Mouse (Mus musculus): ENCODE data around the gene Tln1. TPM values are rescaled to one million over a fixed set of nuclear protein-coding genes. Genes with fewer than 3 reads are reported as not detected.

Tln1 gene
- polyA plus RNA-seq, 1 experiment from 2014 or later = 82.7 TPM

DNA sequence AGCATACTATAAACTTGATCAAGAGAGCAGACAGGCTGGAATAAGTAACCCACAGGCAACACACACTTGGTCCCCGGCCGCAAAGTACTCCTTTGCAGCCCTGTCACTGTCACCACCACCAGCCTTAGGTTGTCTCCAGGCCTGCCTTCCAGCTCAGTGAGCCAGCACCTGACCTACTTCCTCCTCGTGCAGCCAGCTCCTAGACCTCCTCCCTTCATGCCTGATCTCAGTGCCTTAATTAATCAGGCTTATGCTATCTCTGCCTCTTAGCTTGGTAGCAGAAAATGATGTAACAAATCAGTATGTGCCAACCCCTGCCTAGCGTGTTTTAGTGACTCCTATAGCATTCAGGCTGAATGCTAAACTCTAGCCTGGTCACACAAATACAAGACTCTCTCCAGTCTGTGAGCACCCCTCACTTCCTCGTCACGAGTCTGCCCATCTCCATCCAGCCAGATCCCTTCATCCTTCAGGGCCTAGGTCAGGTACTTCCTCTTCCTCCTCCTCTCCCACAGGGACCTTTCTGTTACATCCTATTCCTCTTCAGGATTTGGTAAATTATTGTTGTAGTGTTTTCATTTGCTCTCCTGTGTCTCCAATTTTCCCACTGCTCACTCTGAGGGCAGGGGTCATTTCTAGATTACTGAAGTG is 9.0 kb upstream of the Tln1 start:
- no peak for DNase-seq (ENCODE audit: low spot score)
- H3K36me3 ChIP-seq = peaks cover 89% of the 10 kb centered on the region
- H3K9me3 ChIP-seq = no peaks in the 10 kb centered on the region
- no peak overlapping the region for H3K4me3 ChIP-seq
- 77% methylated on average over 6 of the region's 6 CpGs for WGBS
- H3K27me3 ChIP-seq (ENCODE audit: insufficient read depth, poor library complexity, severe bottlenecking) = no peaks in the 10 kb centered on the region
- peaks cover 9% of the 10 kb centered on the region for H3K4me1 ChIP-seq
- no peak overlapping the region for H3K27ac ChIP-seq

DNA sequence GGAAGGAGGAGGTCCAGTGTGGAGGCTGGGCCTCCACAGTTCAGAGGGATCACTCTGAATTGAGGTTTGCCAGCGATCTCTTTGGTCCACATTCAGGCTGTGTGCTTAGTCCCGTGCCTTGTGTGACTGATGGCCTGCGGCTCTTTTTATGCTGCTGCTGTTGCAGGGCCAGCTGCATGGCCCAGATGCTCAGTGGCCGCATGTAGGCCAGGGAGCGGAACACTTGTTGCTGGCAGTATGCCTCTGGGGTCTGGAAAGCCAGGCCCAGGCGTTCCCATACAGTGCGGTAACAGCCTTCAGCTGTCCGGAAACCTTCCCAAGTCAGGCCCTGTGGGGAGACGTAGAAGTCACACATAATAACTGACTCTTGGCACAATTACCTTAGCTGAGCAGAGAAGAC is 4.6 kb upstream of the Tln1 start:
- whole genome bisulfite sequencing = 94% methylated on average over 9 of the region's 9 CpGs
- Histone ChIP-seq H3K9me3 (no peaks in the 10 kb centered on the region), H3K4me3 (no peak overlapping the region), H3K27ac (no peak overlapping the region), H3K36me3 (peaks cover 76% of the 10 kb centered on the region), H3K27me3 (ENCODE audit: insufficient read depth, poor library complexity, severe bottlenecking) (no peaks in the 10 kb centered on the region), H3K4me1 (peaks cover 14% of the 10 kb centered on the region)
- DNase-seq (ENCODE audit: low spot score) = no peak

DNA sequence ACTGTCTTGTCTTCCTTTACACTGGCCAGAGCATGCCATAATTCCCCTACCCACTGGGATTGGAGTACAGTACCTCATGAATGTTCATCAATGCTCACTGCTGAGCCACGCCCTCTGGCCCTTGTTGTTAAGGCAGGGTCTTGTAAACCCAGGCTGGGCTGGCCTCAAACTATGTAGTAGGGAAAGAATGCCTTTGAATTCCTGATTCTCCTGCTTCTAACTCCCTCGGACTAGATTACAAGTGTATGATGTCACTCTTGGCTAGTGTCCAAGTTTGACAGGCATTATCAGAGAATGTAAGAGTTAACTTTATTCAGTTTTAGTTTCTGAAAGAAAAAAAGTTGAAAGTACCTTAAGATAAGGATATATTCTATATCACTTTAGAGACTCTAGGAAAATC is 1.7 kb upstream of the Tln1 start:
- WGBS = 34% methylated on average over 2 of the region's 2 CpGs
- Histone ChIP-seq H3K36me3 (peaks cover 54% of the 10 kb centered on the region), H3K9me3 (no peaks in the 10 kb centered on the region), H3K27me3 (ENCODE audit: insufficient read depth, poor library complexity, severe bottlenecking) (no peaks in the 10 kb centered on the region), H3K4me3 (no peak overlapping the region; the same call in 1 of the 2 replicates), H3K27ac (0 out of 2 replicates have a peak overlapping the region, but pooled peaks have one; percentile 23), H3K4me1 (peaks cover 33% of the 10 kb centered on the region)
- DNase-seq (ENCODE audit: low spot score) = no peak

DNA sequence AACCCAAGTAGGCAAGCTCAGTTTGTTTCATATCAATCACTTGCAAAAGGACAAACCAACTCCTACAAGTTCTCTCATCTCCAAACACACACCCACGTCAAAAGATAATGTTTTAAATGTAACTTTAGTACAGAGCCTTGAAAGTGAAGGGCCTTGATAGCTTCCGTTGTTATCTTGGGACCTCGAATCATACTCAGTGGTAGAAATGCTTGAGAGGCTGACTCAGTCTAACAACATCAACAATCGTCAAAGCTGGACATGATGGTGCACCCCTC is 1.0 kb upstream of the Tln1 start:
- 62% methylated on average over 4 of the region's 4 CpGs for whole genome bisulfite sequencing
- Histone ChIP-seq H3K36me3 (peaks cover 47% of the 10 kb centered on the region), H3K4me3 (peak overlapping the region; percentile 94), H3K4me1 (peaks cover 40% of the 10 kb centered on the region), H3K27ac (no peak overlapping the region), H3K27me3 (ENCODE audit: insufficient read depth, poor library complexity, severe bottlenecking) (no peaks in the 10 kb centered on the region), H3K9me3 (no peaks in the 10 kb centered on the region)
- DNase-seq (ENCODE audit: low spot score) = no peak

DNA sequence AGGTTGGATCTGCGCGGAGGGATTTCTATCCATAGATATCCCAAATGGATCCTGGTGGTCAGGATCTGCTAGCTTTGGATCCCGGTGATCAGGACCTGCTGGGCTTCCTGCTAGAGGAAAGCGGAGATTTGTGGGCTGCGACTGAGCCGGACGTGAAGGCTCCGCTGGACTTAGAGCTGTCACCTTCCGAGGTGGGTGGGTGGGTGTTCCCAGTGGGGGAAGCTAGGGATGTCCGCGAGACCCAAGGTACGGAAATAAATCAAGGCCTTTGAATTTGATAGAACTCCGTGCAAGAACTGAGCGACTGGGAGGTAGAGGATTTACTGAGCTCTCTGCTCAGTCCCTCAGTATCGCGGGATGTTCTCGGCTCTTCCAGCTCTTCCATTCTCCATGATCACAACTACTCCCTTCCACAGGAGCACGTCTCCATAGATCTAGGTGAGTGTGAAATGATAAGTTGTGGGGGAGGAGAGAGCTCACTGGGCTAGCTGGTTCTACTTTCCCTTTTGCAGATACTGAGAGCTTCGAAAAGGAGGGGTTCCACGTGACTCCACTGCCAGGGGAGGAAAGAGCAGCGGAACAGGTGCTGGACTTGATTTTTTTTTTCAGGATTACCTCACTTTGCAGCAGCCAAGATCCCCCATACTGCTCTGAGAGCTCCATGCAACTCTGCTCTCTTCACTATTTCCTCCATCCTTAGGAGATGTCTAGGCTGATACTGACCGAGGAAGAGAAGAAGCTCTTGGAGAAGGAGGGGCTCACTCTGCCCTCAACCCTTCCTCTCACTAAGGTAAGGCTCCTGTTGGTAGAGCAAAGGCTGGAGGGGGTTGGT is 494 bp upstream of the Tln1 start:
- Histone ChIP-seq H3K27ac (peak overlapping the region; percentile 99), H3K36me3 (peaks cover 42% of the 10 kb centered on the region), H3K9me3 (no peaks in the 10 kb centered on the region), H3K27me3 (ENCODE audit: insufficient read depth, poor library complexity, severe bottlenecking) (no peaks in the 10 kb centered on the region), H3K4me1 (peaks cover 45% of the 10 kb centered on the region), H3K4me3 (peak overlapping the region; percentile 94)
- WGBS = 3% methylated on average over 22 of the region's 22 CpGs
- DNase-seq (ENCODE audit: low spot score) = no peak

DNA sequence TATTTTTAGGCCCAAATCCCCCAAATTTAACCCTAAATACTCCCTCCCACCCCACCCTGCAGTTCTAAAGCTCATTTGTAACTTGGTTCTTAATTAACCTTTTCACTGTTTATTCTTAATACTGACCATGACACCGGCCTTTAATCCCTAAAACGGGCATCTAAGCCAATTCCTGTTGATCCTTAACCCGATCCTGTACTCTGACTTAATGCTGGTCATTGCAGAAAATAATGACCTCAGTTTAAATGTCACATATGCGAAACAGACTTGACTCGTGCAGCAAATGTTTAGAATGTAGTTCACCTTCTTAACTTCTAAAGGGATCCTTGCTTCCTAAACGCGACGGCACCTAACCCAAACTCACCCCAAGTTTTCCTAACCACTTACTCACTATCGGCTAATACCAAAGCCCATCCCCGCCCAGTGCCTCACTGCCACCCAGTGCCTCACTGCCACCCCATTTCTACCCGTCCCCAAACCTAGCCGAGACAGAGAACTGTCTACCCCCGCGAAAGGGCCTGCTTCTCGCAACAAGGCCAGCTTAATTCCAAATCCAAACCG is 975 bp downstream of the Tln1 start:
- Histone ChIP-seq H3K4me1 (peaks cover 56% of the 10 kb centered on the region), H3K4me3 (peak overlapping the region; percentile 94), H3K27ac (peak overlapping the region; percentile 99), H3K9me3 (no peaks in the 10 kb centered on the region), H3K27me3 (ENCODE audit: insufficient read depth, poor library complexity, severe bottlenecking) (no peaks in the 10 kb centered on the region), H3K36me3 (peaks cover 38% of the 10 kb centered on the region)
- 3% methylated on average over 16 of the region's 16 CpGs for WGBS
- no peak for DNase-seq (ENCODE audit: low spot score)

DNA sequence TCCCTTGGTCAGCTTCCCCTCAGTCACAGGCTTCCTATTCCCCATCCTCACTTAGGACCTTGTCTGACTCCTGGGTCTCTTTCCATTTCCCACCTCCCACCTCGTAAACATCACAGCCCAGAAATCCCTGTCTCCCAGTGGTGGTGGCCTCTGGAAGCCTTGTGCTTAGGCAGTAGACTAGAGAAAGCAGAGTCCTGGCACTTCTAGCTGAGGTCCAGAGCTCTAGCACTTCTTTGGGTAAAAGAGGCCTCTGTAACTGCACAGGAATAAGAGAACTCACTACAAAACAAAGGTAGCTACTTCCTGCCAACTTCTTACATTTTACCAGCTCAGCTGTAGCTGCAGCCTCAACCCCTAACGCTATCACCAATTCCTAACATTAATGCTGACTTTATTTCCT is 1.5 kb downstream of the Tln1 start:
- 15% methylated on average over 2 of the region's 2 CpGs for WGBS
- H3K27me3 ChIP-seq (ENCODE audit: insufficient read depth, poor library complexity, severe bottlenecking) = no peaks in the 10 kb centered on the region
- H3K36me3 ChIP-seq = peaks cover 38% of the 10 kb centered on the region
- no peak for DNase-seq (ENCODE audit: low spot score)
- peaks cover 56% of the 10 kb centered on the region for H3K4me1 ChIP-seq
- H3K4me3 ChIP-seq = peak overlapping the region; percentile 94
- peak overlapping the region; percentile 99 for H3K27ac ChIP-seq
- no peaks in the 10 kb centered on the region for H3K9me3 ChIP-seq

DNA sequence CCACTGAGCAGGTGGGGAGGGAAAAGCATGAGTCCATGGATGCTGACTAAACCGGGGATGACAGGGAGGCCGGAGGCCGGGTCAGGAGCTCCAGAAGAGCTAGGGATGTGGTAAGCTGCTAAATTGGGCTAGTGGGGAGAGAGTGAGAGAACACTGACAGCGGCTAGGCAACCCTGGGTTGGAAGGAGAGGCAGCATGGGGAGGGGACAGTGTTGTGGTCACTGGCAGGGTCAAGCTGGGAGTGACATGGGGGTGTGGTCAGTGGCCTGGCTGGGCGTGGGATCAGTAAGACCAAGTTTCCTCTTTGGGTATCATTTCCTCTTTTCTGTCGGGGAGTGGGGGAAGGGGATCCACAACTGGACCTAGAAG is 2.3 kb downstream of the Tln1 start:
- WGBS = 15% methylated on average over 6 of the region's 6 CpGs
- Histone ChIP-seq H3K27me3 (ENCODE audit: insufficient read depth, poor library complexity, severe bottlenecking) (no peaks in the 10 kb centered on the region), H3K27ac (peak overlapping the region; percentile 99), H3K4me1 (peaks cover 56% of the 10 kb centered on the region), H3K36me3 (peaks cover 38% of the 10 kb centered on the region), H3K9me3 (no peaks in the 10 kb centered on the region), H3K4me3 (peak overlapping the region; percentile 94)
- DNase-seq (ENCODE audit: low spot score) = peak; percentile 87

DNA sequence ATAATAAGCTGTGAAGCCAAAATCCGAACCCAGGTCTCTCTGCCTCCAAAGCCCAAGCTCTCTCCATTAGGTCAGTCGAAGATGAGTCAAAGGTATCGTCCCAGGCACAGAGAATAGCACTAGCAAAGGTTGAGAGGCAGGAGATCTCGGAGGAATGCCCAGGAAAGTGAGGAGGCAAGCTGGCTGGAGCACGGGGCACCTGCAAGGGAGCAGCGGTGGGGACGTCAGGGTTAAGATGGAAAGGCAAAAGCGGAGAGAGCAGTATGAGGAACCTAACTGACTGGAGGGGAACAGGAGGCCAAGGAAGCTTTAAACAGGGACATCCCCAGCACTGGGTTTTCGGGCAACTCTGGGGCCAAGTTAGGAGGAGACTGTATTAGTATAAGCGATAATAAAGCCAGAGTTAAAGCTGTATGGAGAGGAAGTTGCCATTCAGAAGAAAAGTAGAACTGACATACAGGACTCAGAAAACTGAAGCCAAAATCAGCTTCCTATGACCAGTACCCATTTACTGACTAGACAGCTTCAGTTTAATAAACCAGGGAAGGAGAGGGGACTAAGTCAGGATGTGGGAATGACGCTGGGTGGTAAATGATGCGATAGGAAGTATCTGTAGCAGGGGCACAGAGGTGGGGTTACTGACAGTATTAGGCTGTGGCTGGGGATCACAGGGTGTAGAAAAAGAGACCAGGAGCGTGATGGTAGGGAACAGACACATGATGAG is 2.8 kb downstream of the Tln1 start:
- Histone ChIP-seq H3K4me1 (peaks cover 56% of the 10 kb centered on the region), H3K27ac (peak overlapping the region; percentile 99), H3K4me3 (peak overlapping the region; percentile 94), H3K27me3 (ENCODE audit: insufficient read depth, poor library complexity, severe bottlenecking) (no peaks in the 10 kb centered on the region), H3K9me3 (no peaks in the 10 kb centered on the region), H3K36me3 (peaks cover 38% of the 10 kb centered on the region)
- DNase-seq (ENCODE audit: low spot score) = no peak
- 58% methylated on average over 13 of the region's 13 CpGs for WGBS

DNA sequence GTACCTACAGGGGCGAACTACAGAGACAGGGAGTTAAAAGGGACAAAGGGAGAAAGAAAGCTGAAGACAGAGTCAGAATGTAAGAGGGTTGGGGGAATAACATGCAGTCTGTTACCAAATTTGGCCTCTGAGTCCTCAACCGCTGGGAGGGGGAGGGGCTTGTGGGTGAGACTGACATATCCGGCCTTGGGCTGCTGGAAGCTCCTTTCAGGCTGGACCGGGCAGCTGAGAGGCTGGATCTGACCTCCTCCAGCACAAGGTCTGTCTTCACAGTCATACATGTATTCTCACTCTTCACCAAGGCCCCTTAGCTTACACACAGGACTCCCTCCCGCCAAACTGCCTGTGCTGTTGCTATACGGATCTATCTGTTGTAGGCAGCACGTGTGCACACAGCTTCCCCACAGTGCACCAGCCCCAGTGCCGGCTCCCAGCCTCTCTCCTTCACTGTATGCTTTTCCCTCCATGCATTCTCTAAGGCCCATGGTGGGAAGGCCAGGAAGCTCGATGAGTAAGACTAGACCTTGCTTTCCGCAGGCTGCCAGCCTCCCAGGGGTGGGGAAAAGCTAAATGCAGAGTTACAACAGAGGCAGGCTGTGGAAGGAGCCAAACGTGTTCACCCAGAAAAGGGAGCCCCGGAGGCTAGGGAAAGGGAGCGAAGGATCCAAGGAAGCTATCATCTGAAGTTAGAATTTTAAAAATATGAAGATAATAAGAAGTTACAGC is 3.7 kb downstream of the Tln1 start:
- WGBS = 12% methylated on average over 13 of the region's 13 CpGs
- DNase-seq (ENCODE audit: low spot score) = peak; percentile 95
- Histone ChIP-seq H3K9me3 (no peaks in the 10 kb centered on the region), H3K27me3 (ENCODE audit: insufficient read depth, poor library complexity, severe bottlenecking) (no peaks in the 10 kb centered on the region), H3K27ac (peak overlapping the region; percentile 99), H3K4me3 (peak overlapping the region; percentile 94), H3K4me1 (peaks cover 50% of the 10 kb centered on the region), H3K36me3 (peaks cover 45% of the 10 kb centered on the region)

DNA sequence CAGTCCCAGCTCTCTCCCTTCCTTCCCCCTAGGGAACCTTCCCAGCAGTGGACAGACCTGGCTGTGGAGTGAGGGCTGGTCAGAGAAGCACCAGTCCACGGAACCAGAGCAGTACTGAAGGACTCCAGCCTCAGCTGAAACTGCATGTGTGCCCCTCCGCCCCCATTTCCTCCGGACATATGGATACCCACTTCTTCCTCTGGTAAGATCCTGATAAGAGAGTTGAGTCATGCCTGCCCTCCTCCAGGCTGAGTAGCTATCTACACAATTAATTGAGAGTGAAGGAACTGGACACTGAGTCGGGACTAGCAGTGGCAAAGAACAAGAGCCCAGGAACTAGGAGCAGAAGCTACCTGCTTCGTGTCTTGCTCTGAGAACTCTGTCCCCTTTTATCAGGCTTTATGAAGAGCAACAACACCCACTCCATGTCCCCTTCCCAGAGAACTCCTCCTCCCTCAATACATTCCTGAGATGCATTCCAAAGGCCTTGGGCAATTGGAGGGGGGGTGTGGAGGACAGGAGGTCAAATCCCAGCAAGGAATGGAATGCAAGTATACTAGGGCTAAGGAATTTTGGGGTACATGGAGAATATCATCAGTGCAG is 4.4 kb downstream of the Tln1 start:
- H3K4me1 ChIP-seq = peaks cover 44% of the 10 kb centered on the region
- WGBS = 3% methylated on average over 5 of the region's 5 CpGs
- H3K27me3 ChIP-seq (ENCODE audit: insufficient read depth, poor library complexity, severe bottlenecking) = no peaks in the 10 kb centered on the region
- no peaks in the 10 kb centered on the region for H3K9me3 ChIP-seq
- peak overlapping the region; percentile 94 for H3K4me3 ChIP-seq
- H3K27ac ChIP-seq = peak overlapping the region; percentile 99
- peaks cover 51% of the 10 kb centered on the region for H3K36me3 ChIP-seq
- peak; percentile 89 for DNase-seq (ENCODE audit: low spot score)

DNA sequence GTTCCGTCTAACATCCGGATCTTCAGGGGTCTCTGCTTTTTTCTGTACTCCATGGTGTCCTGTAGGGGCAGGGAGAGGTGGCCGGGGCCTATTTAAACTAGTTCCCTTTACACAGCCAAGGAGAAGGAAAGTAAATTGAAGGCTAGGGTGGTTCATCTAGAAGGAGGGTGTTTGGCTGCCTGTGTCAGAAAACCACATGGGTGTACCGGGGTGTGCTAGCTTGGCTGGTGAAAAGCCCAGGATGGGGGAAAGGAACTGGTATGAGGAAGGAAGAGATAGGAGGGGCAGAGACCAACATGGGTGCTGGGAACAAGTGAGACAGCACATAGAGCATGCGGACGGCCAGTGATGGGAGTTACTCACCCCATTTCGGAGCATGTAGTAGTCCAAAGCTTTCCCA is 6.6 kb downstream of the Tln1 start:
- H3K4me1 ChIP-seq = peaks cover 40% of the 10 kb centered on the region
- H3K27me3 ChIP-seq (ENCODE audit: insufficient read depth, poor library complexity, severe bottlenecking) = no peaks in the 10 kb centered on the region
- no peak for DNase-seq (ENCODE audit: low spot score)
- H3K27ac ChIP-seq = no peak overlapping the region
- H3K4me3 ChIP-seq = no peak overlapping the region
- 96% methylated on average over 7 of the region's 7 CpGs for WGBS
- H3K9me3 ChIP-seq = 0 out of 2 replicates have a peak, but pooled peaks cover 2% of the 10 kb centered on the region
- H3K36me3 ChIP-seq = peaks cover 73% of the 10 kb centered on the region

All from heart, embryonic 10.5 days (tissue).